Mouse (Mus musculus) layer of hippocampus, adult 9-10 months (tissue): ENCODE measurements around the gene Limch1.

Experiments
- DNase-seq: peaks from one replicate; pipeline ENCODE4 v3.0.0; 2022; ENCODE audit warnings: low spot score

Limch1 gene

DNA sequence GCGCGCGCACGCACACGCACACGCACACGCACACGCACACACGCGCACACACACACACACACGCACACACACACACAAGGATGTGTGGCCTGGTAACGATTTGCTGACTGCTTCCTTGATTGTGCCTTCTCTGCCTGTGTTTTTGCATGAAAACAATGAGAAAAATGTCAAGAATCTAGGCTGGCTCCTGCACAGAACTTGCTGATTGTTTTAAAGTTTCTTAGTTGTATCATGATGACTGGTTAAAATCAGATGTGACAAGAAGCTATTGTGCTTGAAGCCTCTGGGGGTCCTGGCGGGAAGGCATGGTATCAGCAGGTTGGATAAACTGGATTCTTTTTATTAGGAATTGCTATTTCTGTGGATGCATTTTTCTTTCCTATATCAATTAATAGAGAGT lies 137.1 kb downstream of the Limch1 start:
- no peak for DNase-seq

DNA sequence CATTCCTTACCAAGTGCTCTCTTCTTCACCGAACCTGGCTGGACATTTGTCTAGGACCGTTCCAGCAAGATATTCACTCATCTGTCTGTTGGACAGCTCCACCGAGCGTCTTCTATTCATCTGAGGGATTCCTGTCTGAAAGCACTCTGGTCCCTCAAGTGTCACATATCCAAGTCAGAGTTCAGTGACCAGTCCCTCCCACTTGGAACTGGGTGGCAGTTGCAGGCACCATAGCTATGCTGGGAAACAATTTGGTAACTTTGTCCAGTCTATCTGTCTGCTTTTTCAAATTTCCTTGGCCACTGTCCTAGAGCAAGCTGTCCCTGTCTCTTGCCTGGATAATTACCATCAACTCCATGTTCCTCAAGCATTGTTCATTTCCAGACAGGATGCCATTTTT lies 138.9 kb downstream of the Limch1 start:
- no peak for DNase-seq

DNA sequence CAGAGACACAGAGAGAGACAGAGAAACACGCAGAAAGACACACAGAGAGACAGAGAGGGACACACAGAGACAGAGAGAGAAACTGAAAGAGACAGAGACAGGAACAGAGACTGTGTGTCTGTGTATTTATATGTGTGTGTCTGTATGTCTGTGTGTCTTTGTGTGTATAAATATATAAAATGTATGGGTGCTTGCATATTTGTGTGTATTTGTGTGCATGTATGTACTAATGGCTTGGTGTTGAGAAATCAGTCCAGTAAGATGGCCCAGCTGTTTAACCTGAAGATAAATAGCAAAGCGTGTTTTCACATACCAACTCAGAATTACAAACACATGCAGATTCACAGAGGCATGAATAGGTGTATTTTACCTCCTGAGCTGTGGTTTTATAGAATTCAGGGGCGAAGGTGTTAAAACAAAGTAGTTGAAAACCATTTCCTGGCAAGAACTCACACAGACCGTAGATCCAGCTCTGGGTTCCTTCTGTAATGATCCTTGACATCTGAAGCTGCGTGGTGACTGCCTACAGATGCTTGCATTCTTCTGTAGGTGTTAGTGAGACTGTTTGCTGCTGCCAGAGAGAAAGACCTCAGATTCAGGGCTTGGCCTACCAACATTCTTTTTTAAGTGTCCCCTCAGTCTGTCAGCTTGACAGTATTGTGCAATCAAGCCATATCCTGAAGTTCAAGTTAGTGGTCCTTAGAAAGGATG lies 140.9 kb downstream of the Limch1 start:
- DNase-seq: no peak

DNA sequence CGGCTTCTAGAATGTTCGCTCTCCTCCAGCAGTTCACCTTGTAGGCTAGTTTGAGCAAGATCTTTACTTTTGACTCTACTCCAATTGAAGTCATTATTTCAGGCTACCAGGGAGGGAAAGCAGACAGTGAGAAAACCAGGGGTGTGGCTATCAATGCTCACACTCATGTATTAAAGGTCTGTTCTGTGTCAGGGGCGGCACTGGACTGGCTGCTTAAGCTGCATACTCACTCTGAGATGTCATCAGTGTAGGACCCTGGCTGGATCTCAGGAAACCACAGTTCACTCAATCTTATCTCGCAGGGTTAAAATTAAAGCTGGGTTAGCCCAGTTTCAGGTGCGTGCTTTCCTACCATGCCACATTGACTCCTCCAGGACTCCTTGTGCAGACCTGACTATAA lies 142.4 kb downstream of the Limch1 start:
- DNase-seq: no peak

DNA sequence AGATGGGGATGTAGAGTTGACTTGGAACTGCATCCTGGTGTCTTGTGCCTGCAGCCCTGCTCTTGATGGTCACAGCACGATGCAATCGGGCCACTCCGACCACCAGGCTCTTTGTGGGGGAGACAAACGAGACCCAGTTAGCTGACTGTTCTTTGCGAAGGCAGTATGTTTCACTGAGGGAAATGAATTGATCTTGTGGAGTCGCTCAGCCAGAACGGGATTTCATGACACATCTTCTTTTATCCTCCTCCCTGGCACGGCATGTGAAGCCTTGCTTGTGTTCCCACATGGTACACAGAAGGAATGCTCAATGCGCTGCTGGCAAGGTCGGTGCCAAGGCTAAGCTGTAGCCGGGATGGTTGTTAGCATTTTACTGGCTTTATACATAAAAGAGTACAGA lies 143.7 kb downstream of the Limch1 start:
- no peak for DNase-seq

DNA sequence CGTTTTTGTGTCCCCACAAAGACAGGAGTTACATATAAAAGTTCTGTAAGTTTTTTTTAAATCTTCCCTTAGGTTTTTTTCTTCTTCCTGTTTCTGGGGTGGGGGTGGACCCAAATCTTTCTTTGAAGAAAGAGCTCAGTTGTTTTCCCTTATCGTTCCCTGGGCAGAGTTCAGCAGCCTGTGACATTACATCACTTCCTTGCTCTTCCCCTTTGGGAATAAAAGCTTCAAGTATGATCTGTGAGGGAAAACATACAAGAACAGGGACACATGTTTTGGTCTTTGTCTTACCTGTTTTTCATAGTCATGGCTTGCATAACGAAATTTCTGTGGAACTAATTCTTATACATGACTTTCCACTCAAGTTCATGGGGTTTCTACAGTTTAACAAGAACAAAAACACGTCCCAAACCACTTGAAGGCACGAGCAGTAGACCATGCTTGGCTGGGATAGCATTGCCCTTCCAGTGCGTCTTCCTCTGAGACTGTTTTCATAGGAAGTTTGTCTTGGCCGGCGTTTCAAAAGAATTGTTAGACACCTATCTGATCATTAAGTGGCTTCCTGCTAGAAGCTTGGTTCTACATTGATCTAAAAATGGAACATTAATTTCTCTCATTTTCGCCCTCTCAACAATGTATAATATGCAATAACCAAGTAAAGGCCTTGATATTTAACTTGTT lies 150.0 kb downstream of the Limch1 start:
- DNase-seq: no peak

DNA sequence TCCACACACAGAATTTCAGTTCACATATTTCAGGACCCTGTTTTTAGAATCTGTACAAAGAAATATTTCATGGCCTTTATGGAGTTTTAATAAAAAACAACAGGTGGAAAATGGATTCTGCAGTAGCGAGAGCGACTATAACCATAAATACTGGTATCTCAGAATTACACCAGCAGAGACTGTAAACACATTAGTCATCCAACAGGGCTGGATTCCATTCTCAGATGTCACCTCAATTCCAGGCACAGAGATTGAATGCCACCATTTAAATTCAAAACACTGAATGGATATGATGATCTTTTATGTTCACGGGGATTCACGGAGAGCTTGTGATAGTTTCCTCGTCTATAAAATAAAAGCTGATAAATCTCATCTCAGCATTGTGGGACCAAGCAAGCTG lies 152.0 kb downstream of the Limch1 start:
- no peak for DNase-seq

DNA sequence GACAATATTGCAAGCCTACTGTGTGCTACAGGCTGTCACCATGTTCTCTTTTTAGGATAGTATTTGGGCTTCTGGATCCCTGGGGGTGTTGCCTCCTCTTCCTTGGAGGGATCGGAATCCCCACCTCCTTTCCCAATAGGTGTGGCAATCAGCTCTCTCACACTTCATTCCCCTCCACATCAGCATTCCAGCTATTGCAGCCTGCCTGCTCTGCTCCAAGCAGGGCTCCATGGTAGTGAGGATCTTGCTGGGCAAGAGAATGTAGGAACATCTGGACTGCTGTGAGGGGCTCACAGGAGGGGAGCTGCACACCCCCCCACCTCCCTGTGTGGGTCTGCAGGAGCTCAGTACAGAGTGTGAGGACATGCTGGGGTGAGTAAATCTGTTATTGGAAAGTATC lies 152.6 kb downstream of the Limch1 start:
- DNase-seq: no peak

DNA sequence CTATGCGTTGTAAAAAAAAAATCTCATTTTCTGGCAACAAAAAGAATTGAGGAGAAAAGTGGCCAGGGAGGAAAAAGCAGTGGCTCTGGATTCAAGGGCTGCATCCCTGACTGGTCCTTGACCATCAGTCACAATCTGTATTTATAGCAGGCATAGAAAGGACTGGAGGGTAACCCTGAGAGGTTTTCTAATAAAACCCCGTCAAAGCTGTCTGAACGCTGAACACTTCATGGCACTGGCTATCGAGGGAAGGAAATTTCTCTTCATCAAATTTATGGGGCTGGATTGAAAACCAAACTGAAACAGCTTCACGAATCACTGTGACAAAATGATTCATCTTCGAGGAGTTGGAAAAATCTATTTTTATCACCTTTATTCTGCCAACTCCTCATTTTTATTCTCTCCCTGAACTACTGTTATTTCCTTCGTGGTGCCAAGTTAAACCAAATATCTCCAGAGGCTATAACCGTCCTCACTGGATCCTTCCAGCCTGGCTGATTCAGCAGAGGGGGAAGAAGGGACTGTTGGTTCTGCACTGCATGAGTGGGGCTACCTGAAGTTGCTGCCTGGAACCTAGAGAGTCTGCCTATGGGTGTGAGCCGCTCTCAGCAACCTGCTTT lies 153.3 kb downstream of the Limch1 start:
- DNase-seq: no peak

DNA sequence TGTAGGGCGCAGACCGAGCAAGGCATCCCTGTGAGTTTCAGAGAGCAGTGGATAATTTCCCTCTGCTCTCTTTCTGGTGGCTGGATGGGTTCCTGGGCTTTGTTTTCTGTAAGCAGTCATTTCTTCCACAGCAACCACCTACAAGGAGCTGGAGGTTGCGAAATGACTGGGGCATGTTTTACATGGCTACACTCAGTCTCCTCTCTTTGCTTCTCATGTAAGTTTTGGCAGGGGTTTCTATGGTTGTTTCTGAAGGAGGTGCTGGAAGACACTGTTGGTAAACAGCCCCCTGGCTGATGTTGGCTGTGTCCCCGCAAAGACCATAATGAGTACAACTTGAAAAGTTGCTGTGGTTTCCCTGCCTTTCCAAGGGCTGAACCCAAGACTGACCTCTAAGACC lies 155.5 kb downstream of the Limch1 start:
- no peak for DNase-seq

DNA sequence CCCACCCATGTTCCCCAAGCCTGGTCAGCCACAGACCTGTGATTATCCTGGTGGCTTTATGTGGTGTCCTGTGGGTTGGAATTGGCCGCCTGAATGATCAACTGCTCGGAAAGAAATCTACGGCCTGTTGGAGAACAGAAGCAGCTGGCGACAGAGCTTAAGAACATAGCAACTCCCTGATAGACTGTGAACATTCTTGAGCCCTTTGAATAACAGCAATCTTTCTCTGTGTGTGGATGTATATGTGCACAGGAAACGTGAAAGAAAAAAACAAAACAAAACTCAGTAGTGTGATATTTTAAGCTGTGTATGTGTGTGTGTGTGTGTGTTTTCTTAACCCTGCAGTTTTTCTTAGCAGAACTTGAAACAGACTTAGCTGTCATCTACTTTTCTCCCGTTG lies 159.2 kb downstream of the Limch1 start:
- DNase-seq: no peak

DNA sequence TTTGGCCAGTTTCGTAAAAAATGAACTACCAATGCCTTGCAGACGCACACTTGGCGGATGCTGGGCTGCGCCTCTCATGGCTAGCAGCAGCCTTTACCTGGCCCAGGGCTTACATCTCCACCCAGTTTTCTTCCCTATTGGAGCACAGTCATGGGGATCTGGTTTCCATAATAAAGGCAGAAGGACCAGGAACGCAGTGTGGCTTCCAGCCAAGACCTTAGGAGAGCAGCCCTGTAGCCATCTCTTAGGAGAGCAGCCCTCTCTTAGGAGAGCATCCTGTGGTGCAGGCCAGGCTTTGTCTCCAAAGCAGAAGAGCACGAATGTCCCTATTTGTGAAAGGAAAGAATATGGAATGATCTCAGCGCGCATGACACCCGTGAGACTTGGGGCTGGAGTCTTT lies 163.3 kb downstream of the Limch1 start:
- no peak for DNase-seq

DNA sequence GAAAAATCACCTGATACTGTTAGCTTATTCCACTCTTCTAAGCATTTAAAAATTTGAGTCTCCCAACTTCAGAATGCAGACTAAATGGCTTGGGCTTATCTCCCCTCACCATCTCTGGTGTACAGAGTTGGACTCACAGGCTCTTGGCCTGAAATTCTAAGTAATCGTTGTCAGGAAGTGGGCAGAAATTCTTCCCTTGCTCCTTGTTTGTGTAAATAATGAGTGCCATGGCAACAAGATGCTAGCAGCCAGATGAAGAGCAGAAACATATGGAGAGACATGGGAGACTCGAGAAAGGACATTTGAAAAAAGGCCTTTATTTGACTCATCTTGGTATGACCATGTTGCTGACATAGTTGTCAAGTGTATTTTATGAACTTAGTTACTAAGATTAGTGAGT lies 164.3 kb downstream of the Limch1 start:
- no peak for DNase-seq

DNA sequence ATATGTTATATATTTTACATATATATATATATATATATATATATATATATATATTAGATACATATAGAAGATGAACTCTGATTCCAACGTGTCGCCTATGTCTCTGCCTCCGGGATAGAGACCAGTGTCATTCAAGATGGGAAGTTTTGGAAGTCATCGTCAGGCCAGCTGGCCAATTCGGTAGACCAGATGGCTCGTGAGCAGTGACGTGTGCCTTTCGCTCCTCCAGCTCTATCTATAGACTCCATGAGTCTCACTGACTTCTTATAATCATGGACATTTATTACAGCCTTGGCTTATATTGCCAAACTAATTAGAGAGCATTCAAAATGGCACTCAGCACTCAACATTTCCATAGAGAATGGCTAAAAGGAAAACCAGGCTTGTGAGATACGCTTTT lies 165.0 kb downstream of the Limch1 start:
- no peak for DNase-seq

DNA sequence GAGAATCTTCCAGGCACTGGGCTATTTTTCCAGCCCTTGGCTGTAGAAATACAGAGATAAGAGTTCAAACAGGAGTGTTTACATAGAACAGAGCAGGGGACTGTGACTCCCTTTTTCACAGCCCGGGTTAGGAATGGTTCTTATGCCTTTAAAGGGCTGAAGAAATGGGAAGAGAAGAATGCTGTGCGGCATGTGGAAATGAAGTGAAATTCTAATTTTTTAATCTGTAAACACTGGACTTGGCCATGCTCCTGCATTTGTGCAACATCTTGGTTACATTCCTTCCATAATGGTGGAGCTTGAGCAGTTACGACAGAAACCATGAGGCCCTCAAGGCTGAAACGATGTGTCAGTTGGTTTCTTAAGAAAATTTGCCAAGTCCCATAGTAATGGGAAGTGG lies 165.4 kb downstream of the Limch1 start:
- DNase-seq: no peak

DNA sequence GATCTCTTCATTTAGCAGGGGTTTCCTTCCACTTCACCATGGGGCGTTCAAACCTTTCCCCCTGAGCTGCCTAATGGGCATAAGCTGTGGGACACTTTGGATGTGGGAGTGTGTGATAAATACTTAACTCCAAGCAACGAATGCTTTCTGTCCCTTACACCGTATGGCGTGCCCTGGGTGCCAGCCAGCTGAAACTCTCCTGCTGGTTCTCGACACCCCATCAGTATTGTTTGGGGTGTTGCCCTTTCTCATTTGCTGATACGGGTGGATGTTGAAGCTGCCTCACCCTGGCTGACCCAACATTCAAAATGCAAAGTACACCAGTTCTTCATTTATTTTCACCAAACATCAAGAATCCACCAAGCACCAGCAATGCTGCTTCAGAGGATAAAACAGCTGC lies 168.2 kb downstream of the Limch1 start:
- DNase-seq: no peak

DNA sequence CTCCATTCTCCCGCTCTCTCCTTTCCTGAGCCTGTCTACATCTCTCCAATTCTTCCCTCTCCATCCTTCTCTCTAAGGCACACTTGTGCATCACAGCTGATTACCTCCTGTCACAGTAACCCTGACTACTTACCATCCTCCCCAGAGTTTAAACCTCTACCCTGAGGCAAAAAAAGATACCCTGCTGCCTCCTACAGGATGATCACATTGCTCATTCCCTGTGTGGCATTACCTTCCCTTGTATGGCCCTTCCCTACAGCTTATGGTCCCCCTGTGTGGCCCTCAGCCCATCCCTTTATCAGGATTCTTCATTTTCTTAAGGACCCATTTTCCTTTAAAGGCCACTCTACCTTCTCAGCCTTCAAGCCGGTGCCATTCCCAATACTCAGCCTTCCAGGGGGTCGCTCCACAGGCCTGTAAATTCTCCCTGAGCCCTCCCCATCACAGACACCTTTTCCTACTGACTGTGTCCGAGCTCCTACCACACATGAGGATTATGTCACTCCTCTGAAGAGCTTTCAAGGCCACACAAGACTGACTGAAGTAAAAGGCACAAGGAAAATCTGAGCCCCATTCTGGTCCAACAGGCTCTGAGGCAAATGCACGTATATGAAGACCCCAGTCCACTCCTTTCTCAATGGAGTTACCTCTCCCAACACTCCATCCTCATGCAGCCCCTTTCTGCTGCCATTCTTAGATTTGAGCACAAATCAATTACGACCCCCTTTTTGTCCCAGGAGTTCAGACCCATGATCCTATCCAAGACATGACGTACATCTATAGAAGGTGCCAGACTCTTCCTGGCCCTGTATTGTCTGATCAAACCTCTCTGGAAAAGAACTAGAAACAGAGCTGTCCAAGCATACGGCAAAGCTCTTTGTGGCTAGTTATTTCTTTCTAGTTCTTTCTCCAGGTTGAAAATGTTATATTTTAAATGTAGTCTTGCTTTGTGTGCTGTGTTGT lies 172.0 kb downstream of the Limch1 start:
- DNase-seq: no peak

DNA sequence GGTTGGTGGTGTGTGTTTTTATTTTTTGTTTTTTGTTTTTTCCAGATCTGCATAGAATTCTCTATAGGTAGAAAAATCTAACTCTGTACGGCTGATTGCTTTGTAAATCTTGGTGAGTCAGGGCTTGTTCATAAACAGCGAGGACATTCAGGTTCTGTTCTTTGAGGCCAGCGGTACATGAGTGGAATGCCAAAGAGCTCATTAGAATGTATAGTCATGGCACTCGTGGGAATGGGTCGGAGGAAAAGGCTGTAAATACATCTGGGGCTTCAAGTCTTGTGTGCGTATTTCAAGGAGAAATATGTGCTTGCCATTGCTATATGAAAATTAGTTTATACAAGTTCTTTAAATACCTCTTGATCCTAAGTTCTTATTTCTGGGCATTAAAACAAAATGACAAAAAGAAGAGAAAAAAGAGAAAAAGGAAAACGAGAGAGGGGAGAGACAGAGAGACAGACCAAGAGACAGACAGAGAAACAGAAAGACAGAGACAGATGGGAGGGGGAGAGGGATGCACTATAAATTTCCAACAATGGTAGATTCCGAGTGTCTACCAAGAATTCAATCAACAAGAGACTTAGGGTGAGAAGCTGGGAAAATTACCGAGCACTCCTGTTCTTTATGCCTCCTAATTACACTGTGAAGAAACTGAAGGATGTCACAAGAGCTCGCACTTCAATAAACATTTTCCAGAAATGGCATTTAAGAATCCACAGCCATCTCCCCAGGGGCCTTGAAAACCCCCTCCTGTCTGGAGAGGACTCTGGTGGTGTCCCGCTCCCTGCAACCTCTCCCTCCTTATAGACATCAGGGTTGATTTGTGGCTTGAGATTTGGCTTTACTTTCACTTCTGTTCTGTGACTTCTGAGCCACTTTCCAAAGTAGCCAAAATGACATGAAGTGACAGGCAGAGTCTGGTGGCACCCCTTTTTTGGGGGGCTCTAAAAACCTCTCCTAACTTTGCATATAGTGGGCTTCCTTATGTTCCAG lies 173.0 kb downstream of the Limch1 start:
- DNase-seq: no peak

DNA sequence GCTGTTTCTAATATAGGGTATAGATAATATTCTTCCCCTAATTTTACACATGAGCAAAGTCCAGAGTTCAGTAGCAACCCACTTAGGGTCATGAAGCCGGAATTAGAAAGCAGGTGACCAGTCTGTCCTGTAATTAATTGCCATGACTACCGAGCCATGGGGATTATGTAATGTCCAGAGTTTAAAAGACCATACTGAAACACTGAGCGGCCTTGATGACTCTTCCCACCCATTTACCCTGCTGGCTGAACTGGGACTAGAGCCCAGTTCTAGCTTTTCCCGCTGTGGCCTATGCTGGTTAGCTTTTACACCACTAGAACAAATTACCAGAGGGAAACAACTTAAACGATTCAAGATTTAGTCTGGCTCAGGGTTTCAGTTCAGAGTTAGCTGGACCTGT lies 177.0 kb downstream of the Limch1 start:
- no peak for DNase-seq

DNA sequence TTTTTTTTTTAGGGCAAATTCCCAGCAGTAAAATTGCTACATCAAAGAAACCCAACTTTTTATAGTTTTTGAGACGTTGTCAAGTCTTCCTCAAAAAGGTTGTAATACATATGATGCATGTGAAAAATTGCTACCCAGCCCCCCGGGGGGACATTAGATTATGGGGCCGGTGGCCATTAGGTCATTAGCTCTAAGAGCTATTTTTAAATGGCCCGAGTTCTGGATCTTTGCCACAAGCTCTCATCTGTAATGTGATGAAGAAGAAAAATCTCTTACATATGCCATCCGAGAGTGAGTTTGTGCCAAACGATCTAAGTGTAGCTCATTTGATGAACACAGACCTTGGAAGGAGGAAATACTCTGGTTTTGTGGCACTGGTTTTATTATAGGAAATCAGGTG lies 183.7 kb downstream of the Limch1 start:
- DNase-seq: no peak

DNA sequence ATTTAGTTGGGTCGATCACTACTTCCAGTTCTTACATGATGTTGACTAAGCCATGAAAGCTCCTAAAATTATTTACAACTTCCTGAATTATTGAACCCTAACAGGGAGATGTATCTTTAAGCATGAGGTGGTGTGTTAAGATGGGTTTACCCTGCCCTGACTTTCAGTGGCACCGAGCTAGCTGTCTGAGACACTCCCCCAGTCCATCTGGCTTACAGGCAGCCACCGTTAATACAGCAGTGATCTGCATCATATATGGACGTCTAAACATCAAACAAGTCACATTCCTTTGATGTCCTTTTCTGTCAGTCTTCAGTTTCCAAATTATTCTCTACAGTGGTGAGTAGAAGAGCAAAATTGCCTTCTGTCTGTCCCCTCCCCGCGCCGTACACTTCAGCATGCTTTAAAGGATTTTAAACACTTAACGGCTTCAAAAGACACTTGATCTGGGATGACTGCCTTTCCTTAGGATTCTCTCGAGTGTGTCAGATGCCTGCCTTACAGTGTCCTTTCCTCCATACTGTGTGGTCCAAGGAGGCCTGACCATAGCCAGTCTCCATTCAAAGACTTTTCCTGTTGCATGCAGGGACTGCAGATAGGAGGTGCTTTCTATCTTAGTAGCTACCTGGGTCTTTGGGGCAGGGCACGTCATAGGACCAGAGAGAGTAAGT lies 187.6 kb downstream of the Limch1 start:
- no peak for DNase-seq
